Mouse (Mus musculus): Measurements from ENCODE around the gene Fbxo40.

DNA sequence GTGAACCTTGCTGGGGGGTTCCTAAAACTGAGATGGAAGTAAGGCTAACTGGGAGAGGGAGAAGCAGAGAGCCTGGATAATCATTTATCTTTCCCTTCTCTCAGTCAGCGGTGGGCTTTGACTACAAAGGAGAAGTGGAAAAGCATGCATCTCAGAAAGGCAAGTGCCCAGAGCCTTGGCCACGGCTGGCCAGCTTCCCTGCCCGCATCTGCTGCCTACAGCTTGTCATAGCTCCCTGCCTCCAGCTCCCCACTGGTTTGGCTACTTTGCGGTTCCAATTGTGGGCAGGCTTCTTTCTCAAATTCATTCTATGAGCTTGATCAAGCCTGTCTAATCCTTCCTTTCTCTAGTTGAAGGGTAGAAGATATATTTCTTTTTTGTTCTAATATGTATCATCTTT lies 39.2 kb downstream of the Fbxo40 start:
- TF ChIP-seq CTCF (IDR thresholded peaks at IDR 0.05; ENCODE audit: low read depth) (no peak), EP300 (IDR thresholded peaks at IDR 0.05; ENCODE audit: low read depth) (no peak)

All from liver, embryonic 14.5 days (tissue).